Mouse (Mus musculus): ENCODE data around the gene Dpf3.

DNA sequence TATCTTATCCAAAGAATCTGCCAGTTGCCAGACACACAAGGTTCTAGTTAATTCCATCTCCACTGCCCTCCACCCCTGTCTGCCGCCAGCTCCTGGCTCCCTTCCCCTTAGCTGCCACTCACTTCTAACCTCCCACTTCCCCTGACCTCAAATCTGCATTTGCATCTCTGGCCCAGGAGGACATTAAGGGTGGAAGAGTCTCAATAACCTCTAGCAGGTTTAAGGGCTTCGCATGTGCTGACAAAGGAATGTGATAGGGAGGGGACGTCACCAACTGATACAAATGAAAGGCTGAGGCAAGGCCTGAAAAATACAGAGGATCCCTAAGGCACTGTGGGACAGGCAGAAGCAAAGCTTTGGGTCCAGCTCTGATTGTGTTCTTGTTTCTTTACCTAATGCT lies 100.0 kb downstream of the Dpf3 start:
- TF ChIP-seq CTCF (conservative IDR thresholded peaks at IDR 0.05; ENCODE audit: insufficient read depth, insufficient read length, low read depth, low read length) (no peak), POLR2A (IDR thresholded peaks at IDR 0.05; ENCODE audit: low read depth, low read length) (no peak)
